Mouse (Mus musculus): Measurements from ENCODE around the gene Gmeb1.
A peak's percentile ranks its signal among the peaks of the same experiment; 100 is the strongest.

DNA sequence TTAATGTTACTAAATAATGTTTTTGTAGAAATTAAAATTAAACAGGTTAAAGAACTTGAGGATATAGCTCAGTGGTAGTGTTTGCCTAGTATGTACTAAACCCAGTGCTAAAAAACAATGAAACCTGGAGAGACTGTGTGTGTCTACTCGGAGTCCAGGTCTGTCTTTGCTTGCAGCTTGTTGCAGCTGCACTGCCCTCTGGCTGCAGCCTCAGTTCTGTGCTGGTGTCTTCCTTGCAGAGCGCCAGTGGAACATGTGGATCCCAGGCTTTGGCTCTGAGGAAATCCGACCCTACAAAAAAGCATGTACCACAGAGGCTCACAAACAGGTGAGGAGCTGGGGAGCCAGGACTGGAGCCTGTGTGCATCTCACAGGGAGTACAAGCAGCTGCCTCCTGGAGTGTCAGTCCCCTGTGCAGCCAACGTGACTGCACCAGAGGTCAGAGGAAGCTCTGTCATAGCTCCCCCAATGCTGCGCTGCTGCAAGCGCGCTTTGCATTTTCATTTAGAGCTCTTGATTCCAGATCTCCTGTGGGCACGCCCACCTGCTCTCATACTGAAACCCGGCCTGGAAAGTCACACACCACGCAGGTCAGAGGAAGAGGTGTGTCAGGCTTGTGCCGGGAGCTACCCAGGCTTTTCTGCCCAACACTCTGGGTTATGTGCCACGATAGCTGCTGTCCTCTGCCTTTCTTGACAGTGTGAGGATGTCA is 30.4 kb upstream of the Gmeb1 start:
- TF ChIP-seq POLR2A (IDR thresholded peaks at IDR 0.05; ENCODE audit: borderline replicate concordance, extremely low read depth, low read depth, low read length) (no peak), CTCF (IDR thresholded peaks at IDR 0.05; ENCODE audit: insufficient read depth, low read length) (peak; percentile 17; the same call in 1 of the 2 replicates)

Data from lung, adult 2 months (tissue).